Mouse (Mus musculus) neural tube, embryonic 13.5 days (tissue): Measurements from ENCODE around the gene Pole4. TPM values are rescaled to one million over a fixed set of nuclear protein-coding genes. Genes with fewer than 3 reads are reported as not detected.

Experiments
- ATAC-seq: fragments of 200-750 bp; cut with Nextera tagmentation; 2 replicates; pipeline ENCODE4 v1.8.0; 2017; ENCODE audit warnings: low read depth, mild to moderate bottlenecking, moderate TSS enrichment, moderate library complexity
- H3K27ac ChIP-seq: fragments of 300-500 bp; sonication (generic); replicated peaks from 2 replicates; pipeline ENCODE4 v1.5.1; 2015; ENCODE audit warnings: moderate library complexity, mild to moderate bottlenecking, inconsistent platforms
- H3K27me3 ChIP-seq: fragments of 300-500 bp; sonication (generic); 2 replicates; pipeline ENCODE4 v1.6.1; 2015; ENCODE audit warnings: mild to moderate bottlenecking, inconsistent platforms
- H3K36me3 ChIP-seq: fragments of 300-500 bp; sonication (generic); 2 replicates; pipeline ENCODE4 v1.6.1; 2015; ENCODE audit warnings: mild to moderate bottlenecking, inconsistent platforms
- H3K4me1 ChIP-seq: fragments of 300-500 bp; sonication (generic); replicated peaks from 2 replicates; pipeline ENCODE4 v1.6.1; 2015; ENCODE audit warnings: inconsistent platforms
- H3K4me2 ChIP-seq: fragments of 300-500 bp; sonication (generic); 2 replicates; pipeline ENCODE4 v1.6.1; 2015; ENCODE audit warnings: inconsistent platforms, mild to moderate bottlenecking, moderate library complexity
- H3K4me3 ChIP-seq: fragments of 300-500 bp; sonication (generic); 2 replicates; pipeline ENCODE4 v1.5.1; 2015; ENCODE audit warnings: mild to moderate bottlenecking, inconsistent platforms
- H3K9ac ChIP-seq: fragments of 300-500 bp; sonication (generic); 2 replicates; pipeline ENCODE4 v1.6.1; 2015; ENCODE audit warnings: moderate library complexity, mild to moderate bottlenecking, inconsistent platforms
- H3K9me3 ChIP-seq: fragments of 300-500 bp; sonication (generic); 2 replicates; pipeline ENCODE4 v1.6.1; 2016; ENCODE audit warnings: inconsistent platforms
- WGBS: fragments of 180-500 bp; shearing (Covaris S2); methylation state at CpG from one replicate; pipeline ENCODE4 v1.1.7; 2015; 5-methylcytosine and 5-hydroxymethylcytosine counted together
- polyA plus RNA-seq: library from polyadenylated mRNA; unstranded; fragments of >200 nt; fragmentation: Nextera tagmentation; extraction: Ambion mirVana; gene quantifications from 2 replicates; pipeline ENCODE4 v1.2.1, GENCODE M21; 2015

The Pole4 gene
- polyA plus RNA-seq, 1 experiment from 2014 or later: 121 TPM

- H3K27ac ChIP-seq: no peak overlapping the region
- peaks cover 3% of the 10 kb centered on the region for H3K4me1 ChIP-seq
- H3K36me3 ChIP-seq: no peaks in the 10 kb centered on the region; the same call in 1 of the 2 replicates
- WGBS: 35% methylated on average over 6 of the region's 6 CpGs
- H3K4me3 ChIP-seq: no peak overlapping the region
- H3K9me3 ChIP-seq: no peaks in the 10 kb centered on the region
- 0 out of 2 replicates have a peak overlapping the region, but pooled peaks have one; percentile 25 for H3K4me2 ChIP-seq
- 0 out of 2 replicates have a peak overlapping the region, but pooled peaks have one; percentile 45 for H3K9ac ChIP-seq
- H3K27me3 ChIP-seq: no peaks in the 10 kb centered on the region
- peak; percentile 72 for ATAC-seq
These were observed 35.1 kb upstream of the Pole4 start for GRCm38 (mm10) chr6:82740269-82740668.

- WGBS: 94% methylated on average over 27 of the region's 27 CpGs
- no peak overlapping the region for H3K4me2 ChIP-seq
- H3K4me1 ChIP-seq: peaks cover 3% of the 10 kb centered on the region
- H3K9me3 ChIP-seq: no peaks in the 10 kb centered on the region
- H3K27me3 ChIP-seq: no peaks in the 10 kb centered on the region
- no peak overlapping the region for H3K27ac ChIP-seq
- no peak overlapping the region for H3K9ac ChIP-seq
- no peak for ATAC-seq
- no peaks in the 10 kb centered on the region for H3K36me3 ChIP-seq
- no peak overlapping the region for H3K4me3 ChIP-seq
These were observed 32.7 kb upstream of the Pole4 start for GRCm38 (mm10) chr6:82737634-82738540.

DNA sequence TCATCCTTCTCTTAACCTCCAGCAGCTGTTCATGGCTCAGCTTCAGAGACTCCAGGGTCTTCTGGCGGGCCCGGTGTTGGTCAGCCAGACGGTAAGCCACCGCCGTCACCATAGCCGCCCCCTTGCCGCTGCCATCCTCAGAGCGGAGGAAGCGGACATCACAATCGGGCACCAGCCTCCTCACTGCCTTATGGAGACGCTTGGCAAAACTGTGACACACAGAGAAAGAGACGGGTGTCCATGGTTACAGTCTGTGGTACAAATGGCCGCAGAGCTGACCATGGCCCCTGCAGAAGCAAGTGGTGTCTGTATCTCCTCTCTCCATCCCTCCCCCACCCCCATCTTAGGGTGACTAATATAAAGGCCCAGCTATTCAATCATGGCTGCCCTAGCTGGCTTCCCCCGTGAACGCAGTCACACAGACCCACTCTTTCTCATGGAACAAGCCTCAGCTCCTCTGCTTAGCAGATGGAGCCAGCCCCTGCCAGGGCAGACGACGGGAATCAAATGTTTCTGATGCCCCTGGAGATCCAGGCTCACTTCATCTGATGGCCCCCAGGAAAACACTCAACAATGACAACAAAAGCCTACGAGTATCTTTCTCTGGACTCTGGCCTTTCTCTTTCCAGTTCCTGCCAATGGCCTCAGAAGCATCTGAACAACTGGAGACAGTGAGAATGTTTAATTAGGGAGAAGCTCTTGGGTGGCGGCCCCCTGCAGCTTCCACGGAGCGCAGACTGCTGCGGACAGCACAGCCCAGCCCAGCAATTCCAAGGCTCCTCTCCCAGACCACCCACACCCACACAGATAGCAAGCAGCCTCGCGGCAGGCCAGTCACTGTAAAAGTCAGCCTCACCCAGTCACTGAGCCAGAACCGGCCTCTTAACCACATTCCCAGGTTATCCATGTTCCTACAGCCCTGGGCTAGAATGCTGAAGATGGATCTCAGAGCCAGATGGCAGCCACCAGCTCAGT, 31.7 kb upstream of the Pole4 start:
- no peaks in the 10 kb centered on the region for H3K27me3 ChIP-seq
- H3K4me3 ChIP-seq: no peak overlapping the region
- H3K4me2 ChIP-seq: no peak overlapping the region
- no peak overlapping the region for H3K9ac ChIP-seq
- no peak overlapping the region for H3K27ac ChIP-seq
- 82% methylated on average over 25 of the region's 25 CpGs for WGBS
- peaks cover 3% of the 10 kb centered on the region for H3K4me1 ChIP-seq
- no peaks in the 10 kb centered on the region for H3K36me3 ChIP-seq
- ATAC-seq: no peak
- no peaks in the 10 kb centered on the region for H3K9me3 ChIP-seq

- Histone ChIP-seq H3K4me3 (no peak overlapping the region), H3K36me3 (no peaks in the 10 kb centered on the region), H3K9me3 (no peaks in the 10 kb centered on the region), H3K4me1 (peaks cover 2% of the 10 kb centered on the region), H3K27me3 (no peaks in the 10 kb centered on the region), H3K9ac (no peak overlapping the region), H3K27ac (no peak overlapping the region), H3K4me2 (no peak overlapping the region)
- ATAC-seq: no peak
- 89% methylated on average over 7 of the region's 7 CpGs for WGBS
These were observed 30.2 kb upstream of the Pole4 start for GRCm38 (mm10) chr6:82735347-82735746.

DNA sequence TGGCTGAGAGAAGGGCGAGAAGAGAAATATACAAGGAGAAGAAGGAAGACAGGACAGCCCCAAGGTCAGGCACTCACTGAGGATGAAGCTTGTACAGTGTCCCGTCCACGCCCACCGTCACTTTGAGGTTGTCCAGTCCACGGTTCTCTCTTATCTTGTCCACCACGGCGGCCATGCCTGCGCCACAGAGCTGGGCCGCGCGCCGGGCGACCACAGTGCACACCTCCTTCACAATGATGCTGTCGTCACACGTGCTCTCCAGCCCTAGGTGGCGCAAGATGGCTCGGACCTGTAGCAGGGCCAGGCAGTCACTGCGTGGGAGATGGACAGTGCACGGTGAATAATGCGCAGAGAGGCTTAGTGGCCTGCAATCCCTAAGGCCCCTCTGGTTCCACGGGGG, 23.5 kb upstream of the Pole4 start:
- no peak overlapping the region for H3K4me3 ChIP-seq
- no peaks in the 10 kb centered on the region for H3K4me1 ChIP-seq
- no peak overlapping the region for H3K4me2 ChIP-seq
- 92% methylated on average over 21 of the region's 21 CpGs for WGBS
- no peaks in the 10 kb centered on the region for H3K36me3 ChIP-seq
- no peak overlapping the region for H3K9ac ChIP-seq
- no peak for ATAC-seq
- no peaks in the 10 kb centered on the region for H3K9me3 ChIP-seq
- H3K27ac ChIP-seq: no peak overlapping the region
- no peaks in the 10 kb centered on the region for H3K27me3 ChIP-seq

DNA sequence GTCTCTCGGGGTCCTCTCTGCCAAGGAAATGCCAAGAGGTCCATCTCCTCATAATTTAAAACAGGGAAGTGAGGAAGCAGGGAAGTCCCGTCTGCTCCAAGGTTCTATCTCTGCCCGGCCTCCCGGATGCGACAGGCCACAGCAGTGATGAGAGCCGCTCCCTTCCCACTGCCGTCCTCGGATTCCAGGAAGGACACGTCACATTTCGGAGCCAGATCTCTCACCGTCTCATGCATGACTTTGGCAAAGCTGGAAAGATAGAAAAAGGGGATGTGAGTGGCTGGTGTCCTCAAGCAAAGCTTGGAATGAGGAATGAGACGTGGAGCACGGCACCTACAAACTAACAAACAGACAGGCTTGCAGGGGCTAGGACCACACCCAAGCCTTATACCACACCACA, 22.0 kb upstream of the Pole4 start:
- H3K4me3 ChIP-seq: no peak overlapping the region
- 94% methylated on average over 13 of the region's 13 CpGs for WGBS
- no peaks in the 10 kb centered on the region for H3K27me3 ChIP-seq
- H3K9ac ChIP-seq: no peak overlapping the region
- no peak overlapping the region for H3K27ac ChIP-seq
- ATAC-seq: no peak
- peaks cover 7% of the 10 kb centered on the region; the same call in 1 of the 2 replicates for H3K4me1 ChIP-seq
- no peaks in the 10 kb centered on the region for H3K9me3 ChIP-seq
- H3K36me3 ChIP-seq: no peaks in the 10 kb centered on the region
- H3K4me2 ChIP-seq: no peak overlapping the region

DNA sequence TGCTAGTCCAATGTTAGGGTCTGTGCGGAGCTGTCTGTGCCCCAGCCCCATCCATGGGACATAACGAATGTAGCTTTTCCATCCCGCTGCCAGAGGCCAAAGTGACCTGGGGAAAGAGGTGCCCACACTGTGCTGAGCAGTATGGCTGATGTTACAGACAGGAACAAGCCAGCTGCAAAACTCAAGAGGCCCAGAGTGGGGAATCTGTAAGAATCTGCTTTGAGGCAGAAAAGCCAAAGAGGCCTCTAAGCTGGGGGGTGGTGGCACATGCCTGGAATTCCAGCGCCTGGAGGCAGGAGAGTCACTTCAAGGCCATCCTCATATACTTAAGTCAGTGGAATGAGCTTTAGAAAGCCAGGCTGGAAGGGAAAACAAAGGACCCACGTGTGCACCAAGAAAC, 18.2 kb upstream of the Pole4 start:
- no peak overlapping the region for H3K4me3 ChIP-seq
- ATAC-seq: no peak
- peaks cover 7% of the 10 kb centered on the region; the same call in 1 of the 2 replicates for H3K4me1 ChIP-seq
- no peak overlapping the region; the same call in 1 of the 2 replicates for H3K9ac ChIP-seq
- H3K27ac ChIP-seq: no peak overlapping the region
- no peaks in the 10 kb centered on the region for H3K36me3 ChIP-seq
- H3K27me3 ChIP-seq: no peaks in the 10 kb centered on the region
- no peak overlapping the region for H3K4me2 ChIP-seq
- 53% methylated on average over 5 of the region's 5 CpGs for whole genome bisulfite sequencing
- H3K9me3 ChIP-seq: no peaks in the 10 kb centered on the region

DNA sequence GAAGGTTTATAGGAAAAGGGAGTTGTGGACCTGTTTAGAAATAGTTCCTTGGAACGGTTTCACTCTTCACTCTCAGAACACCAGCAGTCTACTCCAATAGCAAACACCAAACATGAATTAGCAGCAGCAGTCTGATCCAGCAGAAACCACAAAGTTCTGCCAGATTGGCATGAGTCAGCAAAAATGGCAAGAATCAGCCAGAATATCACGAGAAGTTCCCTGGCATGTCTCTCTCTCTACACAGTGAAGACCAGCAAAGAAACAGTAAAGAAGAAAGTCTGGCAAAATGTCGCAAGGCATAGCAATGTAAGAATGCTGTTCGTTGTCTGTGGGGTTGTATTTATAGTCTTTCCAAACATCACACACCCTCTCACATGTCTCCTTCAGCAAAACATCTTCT, 11.0 kb upstream of the Pole4 start:
- 89% methylated on average over 4 of the region's 4 CpGs for WGBS
- no peak overlapping the region for H3K27ac ChIP-seq

DNA sequence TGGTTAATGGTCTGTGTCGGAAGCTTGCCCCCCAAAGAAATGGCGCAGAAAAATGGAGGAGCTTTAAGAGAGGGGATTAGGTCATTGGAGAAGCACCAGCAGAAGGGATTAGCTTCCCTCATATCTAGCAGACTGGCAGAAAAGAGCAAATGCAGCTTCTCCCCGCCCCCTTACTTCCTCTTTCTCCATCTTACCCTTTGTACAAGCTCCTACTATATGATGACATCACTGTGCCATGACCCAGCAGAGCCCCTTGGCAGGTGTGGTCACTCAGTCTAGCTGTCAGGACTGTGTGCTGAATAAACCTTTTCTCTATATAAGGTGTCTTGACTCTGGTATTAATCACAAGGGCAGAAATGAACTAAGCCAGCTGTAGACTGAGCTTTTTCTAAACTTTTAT, 10.5 kb upstream of the Pole4 start:
- Histone ChIP-seq H3K4me2 (no peak overlapping the region), H3K9ac (no peak overlapping the region), H3K27ac (no peak overlapping the region), H3K27me3 (no peaks in the 10 kb centered on the region), H3K9me3 (no peaks in the 10 kb centered on the region), H3K36me3 (no peaks in the 10 kb centered on the region), H3K4me1 (no peaks in the 10 kb centered on the region), H3K4me3 (no peak overlapping the region)
- ATAC-seq: no peak
- 91% methylated on average over 3 of the region's 3 CpGs for WGBS

More for the DNA sequence above, 11.0 kb upstream of the Pole4 start:
- Histone ChIP-seq H3K9ac (no peak overlapping the region), H3K36me3 (no peaks in the 10 kb centered on the region), H3K4me2 (no peak overlapping the region), H3K9me3 (no peaks in the 10 kb centered on the region), H3K4me3 (no peak overlapping the region), H3K4me1 (no peaks in the 10 kb centered on the region), H3K27me3 (no peaks in the 10 kb centered on the region)
- ATAC-seq: no peak

- 86% methylated on average over 6 of the region's 6 CpGs for WGBS
- no peaks in the 10 kb centered on the region for H3K4me1 ChIP-seq
- no peaks in the 10 kb centered on the region for H3K36me3 ChIP-seq
- H3K9ac ChIP-seq: no peak overlapping the region
- H3K9me3 ChIP-seq: no peaks in the 10 kb centered on the region
- no peak overlapping the region for H3K4me2 ChIP-seq
- ATAC-seq: no peak
- H3K4me3 ChIP-seq: no peak overlapping the region
- no peaks in the 10 kb centered on the region for H3K27me3 ChIP-seq
- no peak overlapping the region for H3K27ac ChIP-seq
These were observed 10.1 kb upstream of the Pole4 start for GRCm38 (mm10) chr6:82715253-82715652.

GRCm38 (mm10) chr6:82714841-82715240, 9.7 kb upstream of the Pole4 start:
- Histone ChIP-seq H3K4me2 (no peak overlapping the region), H3K4me1 (no peaks in the 10 kb centered on the region), H3K36me3 (no peaks in the 10 kb centered on the region), H3K9me3 (no peaks in the 10 kb centered on the region), H3K9ac (no peak overlapping the region), H3K27ac (no peak overlapping the region), H3K4me3 (no peak overlapping the region), H3K27me3 (no peaks in the 10 kb centered on the region)
- ATAC-seq: no peak
- 90% methylated on average over 5 of the region's 5 CpGs for WGBS

GRCm38 (mm10) chr6:82714243-82714642, 9.1 kb upstream of the Pole4 start:
- H3K27ac ChIP-seq: no peak overlapping the region
- H3K9me3 ChIP-seq: no peaks in the 10 kb centered on the region
- H3K36me3 ChIP-seq: no peaks in the 10 kb centered on the region
- peak; percentile 69; the same call in 1 of the 2 replicates for ATAC-seq
- no peak overlapping the region for H3K4me3 ChIP-seq
- no peaks in the 10 kb centered on the region for H3K27me3 ChIP-seq
- no peak overlapping the region for H3K9ac ChIP-seq
- no peaks in the 10 kb centered on the region for H3K4me1 ChIP-seq
- WGBS: 13% methylated on average over 3 of the region's 3 CpGs
- no peak overlapping the region for H3K4me2 ChIP-seq
